Mouse (Mus musculus) small intestine, adult 2 months (tissue): ENCODE results near the gene Atg4a. TPM values are rescaled to one million over a fixed set of nuclear protein-coding genes. Genes with fewer than 3 reads are reported as not detected.

Experiments used
- H3K27ac ChIP-seq: fragments of 200-500 bp; 2 replicates; pipeline ENCODE4 v1.5.1; 2012; ENCODE audit warnings: low read depth, low read length, control low read depth, inconsistent platforms; ENCODE audit not compliant: insufficient read depth
- H3K27me3 ChIP-seq: fragments of 200-500 bp; 2 replicates; pipeline ENCODE4 v1.6.1; 2012; ENCODE audit warnings: mild to moderate bottlenecking, moderate library complexity, low read length, inconsistent platforms; ENCODE audit not compliant: control insufficient read depth, insufficient read depth
- H3K36me3 ChIP-seq: fragments of 200-500 bp; 2 replicates; pipeline ENCODE4 v1.6.1; 2012; ENCODE audit warnings: mild to moderate bottlenecking, low read length, control low read depth, inconsistent platforms; ENCODE audit not compliant: control insufficient read depth, insufficient read depth
- H3K4me1 ChIP-seq: fragments of 200-500 bp; 2 replicates; pipeline ENCODE4 v1.6.1; 2012; ENCODE audit warnings: low read length, inconsistent platforms, mixed read lengths; ENCODE audit not compliant: control insufficient read depth, insufficient read depth, insufficient read length
- H3K4me3 ChIP-seq: fragments of 200-500 bp; 2 replicates; pipeline ENCODE4 v1.5.1; 2012; ENCODE audit warnings: low read depth, mild to moderate bottlenecking, control low read depth, inconsistent platforms, low read length, moderate library complexity
- CTCF ChIP-seq: fragments of 200-500 bp; IDR thresholded peaks from 2 replicates; pipeline ENCODE4 v1.5.1; 2012; ENCODE audit warnings: low read depth, mild to moderate bottlenecking, control low read depth, inconsistent platforms, low read length, moderate library complexity, mixed read lengths; ENCODE audit not compliant: insufficient replicate concordance, insufficient read length; ENCODE audit errors: extremely low read depth
- POLR2A ChIP-seq: fragments of 200-500 bp; IDR thresholded peaks from 2 replicates; pipeline ENCODE4 v1.6.1; 2012; ENCODE audit warnings: low read depth, mild to moderate bottlenecking, control low read depth, inconsistent platforms, low read length, moderate library complexity
- WGBS: fragments of 180-500 bp; shearing (Covaris S2); methylation state at CpG from one replicate; pipeline ENCODE4 v1.1.7; 2018; 5-methylcytosine and 5-hydroxymethylcytosine counted together
- polyA plus RNA-seq: library from polyadenylated mRNA; depleted of rRNA; stranded (reverse); fragments of >200 nt; gene quantifications from 2 replicates; pipeline ENCODE4 v1.2.3, GENCODE M21; 2012

Gene Atg4a
- polyA plus RNA-seq, 1 experiment, result 1.1 TPM

DNA sequence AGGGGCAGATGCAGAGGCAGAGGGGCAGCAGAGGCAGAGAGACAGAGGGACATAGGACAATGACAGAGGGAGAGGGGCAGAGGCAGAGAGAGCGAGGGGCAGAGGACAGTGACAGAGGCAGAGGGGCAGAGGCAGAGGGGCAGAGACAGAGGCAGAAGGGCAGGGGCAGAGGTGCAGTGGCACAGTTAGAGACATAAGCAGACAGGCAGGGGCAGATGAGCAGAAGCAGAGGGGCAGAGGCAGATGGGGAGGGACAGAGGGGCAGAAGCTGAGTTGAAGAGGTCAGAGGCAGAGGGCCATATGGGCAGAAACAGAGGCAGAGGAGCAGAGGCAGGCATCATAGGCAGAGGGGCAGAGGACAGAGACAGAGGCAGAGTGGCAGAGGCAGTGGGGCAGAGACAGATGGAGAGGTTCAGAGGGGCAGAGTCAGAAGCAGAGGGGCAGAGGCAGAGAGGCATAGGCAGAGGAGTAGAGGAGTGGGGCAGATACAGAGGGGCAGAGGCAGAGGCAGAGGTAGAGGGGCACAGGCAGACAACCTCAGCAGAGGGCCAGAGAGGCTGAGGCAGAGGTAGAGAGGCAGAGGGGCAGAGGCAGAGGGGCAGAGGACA, 40.3 kb downstream of the Atg4a start:
- WGBS, result 100% methylated on average over 1 of the region's 1 CpGs
- Histone ChIP-seq H3K36me3 (no peaks in the 10 kb centered on the region), H3K4me1 (no peaks in the 10 kb centered on the region), H3K27ac (no peak overlapping the region), H3K27me3 (no peaks in the 10 kb centered on the region), H3K4me3 (no peak overlapping the region)
- no peak for TF ChIP-seq POLR2A
- no peak for TF ChIP-seq CTCF

DNA sequence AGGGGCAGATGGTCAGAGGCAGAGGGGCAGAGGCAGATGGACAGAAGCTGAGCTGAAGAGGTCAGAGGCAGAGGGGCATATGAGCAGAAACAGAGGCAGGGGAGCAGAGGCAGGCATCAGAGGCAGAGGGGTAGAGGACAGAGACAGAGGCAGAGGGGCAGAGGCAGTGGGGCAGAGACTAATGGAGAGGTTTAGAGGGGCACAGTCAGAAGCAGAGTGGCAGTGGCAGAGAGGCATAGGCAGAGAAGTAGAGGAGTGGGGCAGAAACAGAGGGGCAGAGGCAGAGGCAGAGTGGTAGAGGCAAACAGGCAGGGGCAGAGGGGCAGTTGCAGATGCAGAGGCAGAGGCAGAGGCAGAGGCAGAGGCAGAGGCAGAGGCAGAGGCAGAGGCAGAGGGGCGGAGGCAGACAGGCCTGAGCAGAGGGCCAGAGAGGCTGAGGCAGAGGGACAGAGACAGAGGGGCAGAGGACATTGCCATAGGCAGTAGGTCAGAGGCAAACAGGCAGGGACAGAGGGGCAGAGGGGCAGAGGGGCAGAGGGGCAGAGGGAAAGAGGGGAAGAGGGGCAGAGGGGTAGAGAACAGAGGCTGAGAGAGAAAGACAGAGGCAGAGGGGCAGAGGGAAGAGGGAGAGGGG, 41.3 kb downstream of the Atg4a start:
- Histone ChIP-seq H3K36me3 (no peaks in the 10 kb centered on the region), H3K27me3 (no peaks in the 10 kb centered on the region), H3K4me3 (no peak overlapping the region), H3K27ac (no peak overlapping the region), H3K4me1 (no peaks in the 10 kb centered on the region)
- no peak for TF ChIP-seq CTCF
- TF ChIP-seq POLR2A, result no peak
- WGBS, result 40% methylated on average over 1 of the region's 1 CpGs

GRCm38 (mm10) chrX:140998885-140999284, 42.2 kb downstream of the Atg4a start:
- TF ChIP-seq CTCF, result no peak
- TF ChIP-seq POLR2A, result no peak
- Histone ChIP-seq H3K4me1 (no peaks in the 10 kb centered on the region), H3K27me3 (no peaks in the 10 kb centered on the region), H3K27ac (no peak overlapping the region), H3K36me3 (no peaks in the 10 kb centered on the region), H3K4me3 (no peak overlapping the region)

DNA sequence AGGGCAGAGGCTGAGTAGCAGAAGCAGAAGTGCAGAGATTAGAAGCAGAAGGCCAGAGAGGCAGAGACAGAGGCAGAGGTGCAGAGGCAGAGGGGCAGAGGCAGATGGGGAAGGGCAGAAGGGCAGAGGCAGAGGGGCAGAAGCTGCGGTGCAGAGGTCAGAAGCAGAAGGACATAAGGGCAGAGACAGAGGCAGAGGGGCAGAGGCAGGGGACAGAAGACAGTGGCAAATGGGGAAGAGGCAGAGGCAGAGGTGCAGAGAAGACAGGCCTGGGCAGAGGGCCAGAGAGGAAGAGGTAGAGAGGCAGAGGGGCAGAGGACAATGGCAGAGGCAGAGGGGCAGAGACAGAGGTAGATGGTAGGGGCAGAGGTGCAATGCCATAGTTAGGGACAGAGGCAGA, 193.0 kb downstream of the Atg4a start:
- H3K27me3 ChIP-seq, result no peaks in the 10 kb centered on the region
- no peak for TF ChIP-seq CTCF
- H3K27ac ChIP-seq, result no peak overlapping the region
- 62% methylated on average over 1 of the region's 1 CpGs for WGBS
- H3K4me3 ChIP-seq, result no peak overlapping the region
- no peaks in the 10 kb centered on the region; the same call in 1 of the 2 replicates for H3K36me3 ChIP-seq
- H3K4me1 ChIP-seq, result no peaks in the 10 kb centered on the region

- H3K4me3 ChIP-seq, result no peak overlapping the region
- H3K4me1 ChIP-seq, result no peaks in the 10 kb centered on the region
- H3K27ac ChIP-seq, result no peak overlapping the region
- H3K27me3 ChIP-seq, result no peaks in the 10 kb centered on the region
- H3K36me3 ChIP-seq, result no peaks in the 10 kb centered on the region; the same call in 1 of the 2 replicates
- TF ChIP-seq CTCF, result no peak
- TF ChIP-seq POLR2A, result no peak
Measured at GRCm38 (mm10) chrX:141150290-141150689, 193.6 kb downstream of the Atg4a start.

DNA sequence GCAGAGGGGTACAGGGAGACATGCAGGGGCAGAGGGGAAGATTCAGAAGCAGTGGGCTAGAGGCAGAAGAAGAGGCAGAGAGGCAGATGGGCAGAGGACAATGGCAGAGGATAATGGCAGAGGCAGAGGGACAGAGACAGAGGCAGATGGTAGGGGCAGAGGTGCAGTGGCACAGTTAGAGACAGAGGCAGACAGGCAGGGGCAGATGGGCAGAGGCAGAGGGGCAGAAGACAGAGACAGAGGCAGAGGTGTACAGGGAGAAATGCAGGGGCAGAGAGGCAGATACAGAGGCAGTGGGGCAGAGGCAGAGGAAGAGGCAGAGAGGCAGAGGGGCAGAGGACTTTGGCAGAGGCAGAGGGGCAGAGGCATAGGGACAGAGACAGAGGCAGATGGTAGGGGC, 194.5 kb downstream of the Atg4a start:
- no peak overlapping the region for H3K27ac ChIP-seq
- TF ChIP-seq POLR2A (no peak), CTCF (no peak)
- H3K36me3 ChIP-seq, result no peaks in the 10 kb centered on the region; the same call in 1 of the 2 replicates
- no peaks in the 10 kb centered on the region for H3K27me3 ChIP-seq
- H3K4me1 ChIP-seq, result no peaks in the 10 kb centered on the region
- H3K4me3 ChIP-seq, result no peak overlapping the region

DNA sequence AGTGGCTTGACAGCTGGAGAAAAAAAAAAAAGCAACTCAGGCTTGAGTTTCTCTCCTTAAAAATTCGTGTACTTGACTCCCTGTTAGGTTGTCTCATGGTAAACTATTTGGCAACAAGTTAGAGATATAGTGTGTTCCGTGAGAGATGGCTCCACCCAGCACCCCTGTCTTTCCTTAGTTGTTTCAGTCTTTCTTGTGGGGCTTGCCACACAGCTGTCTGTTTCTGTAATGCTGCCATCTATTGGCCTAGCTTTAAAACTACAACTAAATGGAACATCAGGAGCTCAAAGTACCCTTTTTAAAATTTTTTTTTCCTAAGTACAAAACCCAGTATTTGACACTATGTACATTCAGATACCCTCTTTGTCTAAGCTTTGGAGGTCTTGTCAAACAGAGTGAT, 200.0 kb downstream of the Atg4a start:
- Histone ChIP-seq H3K36me3 (peaks cover 2% of the 10 kb centered on the region; the same call in 1 of the 2 replicates), H3K27me3 (no peaks in the 10 kb centered on the region), H3K4me3 (no peak overlapping the region), H3K4me1 (no peaks in the 10 kb centered on the region), H3K27ac (no peak overlapping the region)
- 7% methylated on average over 2 of the region's 2 CpGs for WGBS
- TF ChIP-seq CTCF, result no peak
- no peak for TF ChIP-seq POLR2A
